Mouse (Mus musculus): Measurements from ENCODE around the gene Vasp. TPM values are rescaled to one million over a fixed set of nuclear protein-coding genes. Genes with fewer than 3 reads are reported as not detected.

Gene Vasp
- polyA plus RNA-seq, 1 experiment from 2014 or later, result 42.4 TPM

DNA sequence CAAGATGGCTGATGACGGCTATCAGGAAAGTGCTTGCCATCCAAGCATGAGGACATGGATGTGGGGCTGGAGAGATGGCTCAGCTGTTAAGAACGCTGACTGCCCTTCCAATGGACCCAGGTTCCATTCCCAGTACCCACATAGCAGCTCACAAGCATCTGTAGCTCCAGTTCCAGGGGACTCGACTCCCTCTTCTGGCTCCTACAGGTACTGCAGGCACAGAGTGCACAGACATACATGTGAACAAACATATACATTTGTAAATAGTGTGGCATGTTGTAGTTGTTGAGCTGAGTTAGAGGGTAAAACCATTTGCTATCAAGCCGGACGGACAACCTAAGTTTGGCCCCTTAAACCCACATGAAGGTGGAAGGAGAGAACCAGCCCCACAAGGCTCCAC is 61.6 kb downstream of the Vasp start:
- Histone ChIP-seq H3K4me1 (peaks cover 11% of the 10 kb centered on the region), H3K4me3 (replicated peaks) (no peak overlapping the region), H3K9me3 (peaks cover 4% of the 10 kb centered on the region; the same call in 1 of the 2 replicates), H3K27ac (no peak overlapping the region), H3K4me2 (no peak overlapping the region), H3K27me3 (peaks cover 24% of the 10 kb centered on the region), H3K9ac (no peak overlapping the region), H3K36me3 (replicated peaks) (peaks cover 11% of the 10 kb centered on the region)
- 91% methylated on average over 5 of the region's 5 CpGs for WGBS
- ATAC-seq (ENCODE audit: low FRiP score), result no peak

DNA sequence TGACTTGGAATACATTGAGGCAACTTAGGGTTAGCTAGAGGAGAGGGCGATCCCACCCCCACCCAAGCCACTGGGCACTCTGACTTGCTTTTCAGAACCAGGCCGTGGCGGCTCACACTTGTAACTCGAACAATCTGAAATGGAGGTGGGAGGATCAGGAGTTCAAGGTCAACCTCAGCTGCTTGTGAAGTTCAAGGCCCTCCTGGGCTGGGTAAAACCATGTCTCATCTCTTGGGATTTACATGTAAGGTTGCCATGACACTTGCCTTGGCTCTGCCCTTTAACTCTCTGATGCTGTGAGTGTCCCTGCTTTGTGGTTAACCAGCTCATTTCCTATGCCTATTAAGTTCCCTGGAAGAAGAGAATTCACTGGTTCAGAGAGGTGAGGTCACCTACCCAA is 62.1 kb downstream of the Vasp start:
- 88% methylated on average over 4 of the region's 4 CpGs for WGBS
- no peak overlapping the region for H3K9ac ChIP-seq
- H3K27ac ChIP-seq, result no peak overlapping the region
- peaks cover 16% of the 10 kb centered on the region for H3K36me3 ChIP-seq (replicated peaks)
- H3K4me2 ChIP-seq, result no peak overlapping the region
- no peak for ATAC-seq (ENCODE audit: low FRiP score)
- peaks cover 24% of the 10 kb centered on the region for H3K27me3 ChIP-seq
- peaks cover 4% of the 10 kb centered on the region; the same call in 1 of the 2 replicates for H3K9me3 ChIP-seq
- H3K4me1 ChIP-seq, result peaks cover 11% of the 10 kb centered on the region
- no peak overlapping the region for H3K4me3 ChIP-seq (replicated peaks)

DNA sequence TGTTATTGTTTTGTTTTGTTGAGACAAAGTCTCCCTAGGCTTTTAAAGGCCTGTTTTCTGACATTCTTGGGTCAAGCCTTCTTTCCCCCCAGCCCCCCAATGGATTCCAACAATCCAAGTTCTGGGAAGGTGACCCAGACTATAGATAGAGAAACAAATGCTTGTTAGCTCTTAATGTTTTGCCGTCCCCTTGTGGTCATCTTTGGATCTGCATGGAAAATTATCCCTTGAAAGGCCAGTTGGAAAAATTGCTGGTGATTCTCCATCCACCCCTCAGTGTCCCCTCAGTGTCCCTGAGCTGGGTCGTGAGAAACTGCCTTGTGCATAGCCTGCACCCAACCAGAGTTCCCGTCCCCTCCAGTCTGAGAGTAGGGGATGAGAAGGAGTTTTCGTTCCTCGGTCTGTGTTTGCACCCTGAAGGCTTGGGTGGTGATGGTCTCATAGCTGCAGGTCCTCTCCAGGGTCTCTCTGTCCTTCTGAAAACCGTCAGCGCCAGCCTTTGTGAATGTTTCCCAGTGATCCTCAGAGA is 62.6 kb downstream of the Vasp start:
- H3K27me3 ChIP-seq, result peaks cover 24% of the 10 kb centered on the region
- H3K9ac ChIP-seq, result no peak overlapping the region
- H3K4me1 ChIP-seq, result peaks cover 11% of the 10 kb centered on the region
- no peak for ATAC-seq (ENCODE audit: low FRiP score)
- 53% methylated on average over 7 of the region's 7 CpGs for WGBS
- peaks cover 21% of the 10 kb centered on the region for H3K36me3 ChIP-seq (replicated peaks)
- H3K4me3 ChIP-seq (replicated peaks), result no peak overlapping the region
- H3K4me2 ChIP-seq, result no peak overlapping the region
- peaks cover 4% of the 10 kb centered on the region; the same call in 1 of the 2 replicates for H3K9me3 ChIP-seq
- no peak overlapping the region for H3K27ac ChIP-seq

DNA sequence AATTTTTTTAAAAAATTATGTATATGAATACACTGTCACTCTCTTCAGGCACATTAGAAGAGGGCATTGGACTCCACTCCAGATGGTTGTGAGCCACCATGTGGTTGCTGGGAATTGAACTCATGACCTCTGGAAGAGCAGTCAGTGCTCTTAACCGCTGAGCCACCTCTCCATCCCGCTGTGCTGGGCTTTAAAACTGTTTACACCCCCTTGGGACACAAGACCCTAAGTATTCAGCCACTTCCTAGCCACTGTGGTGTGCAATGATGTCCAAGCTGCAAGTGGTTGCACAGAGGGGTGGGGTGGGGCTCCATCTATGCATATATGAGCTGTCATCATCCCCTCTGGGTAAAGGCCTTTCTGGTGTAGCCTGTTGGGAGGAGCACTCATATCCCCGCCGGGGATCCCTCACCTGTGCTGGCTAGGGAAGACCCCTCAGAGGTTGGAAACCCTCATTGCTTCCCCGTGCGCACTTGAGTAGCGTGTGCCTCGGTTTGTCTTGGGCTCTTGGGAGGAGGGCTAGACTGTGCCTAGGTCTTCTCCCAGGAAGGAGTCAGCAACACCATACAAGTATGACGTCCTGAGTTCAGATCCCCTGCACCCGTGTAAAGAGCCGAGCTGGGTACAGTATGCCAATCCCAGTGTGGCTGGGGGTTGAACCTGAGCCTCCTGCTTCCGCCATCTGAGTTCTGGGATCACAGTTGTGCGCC is 63.3 kb downstream of the Vasp start:
- ATAC-seq (ENCODE audit: low FRiP score), result no peak
- Histone ChIP-seq H3K9ac (no peak overlapping the region), H3K36me3 (replicated peaks) (peaks cover 25% of the 10 kb centered on the region), H3K4me3 (replicated peaks) (no peak overlapping the region), H3K4me1 (peaks cover 11% of the 10 kb centered on the region), H3K9me3 (peaks cover 4% of the 10 kb centered on the region; the same call in 1 of the 2 replicates), H3K27ac (no peak overlapping the region), H3K4me2 (no peak overlapping the region), H3K27me3 (peaks cover 19% of the 10 kb centered on the region)
- WGBS, result 81% methylated on average over 13 of the region's 13 CpGs

Other genes with a start within 250 kb of the Vasp start
- gene Foxa3, start 248.3 kb downstream of the Vasp start, polyA plus RNA-seq (2016; fragmentation: Nextera tagmentation; extraction: Ambion mirVana), result 0.09 TPM in 1 of 2 replicates, not detected in the other
- gene Sympk, start 247.4 kb downstream of the Vasp start, polyA plus RNA-seq (2016; fragmentation: Nextera tagmentation; extraction: Ambion mirVana), result 50.6 and 53.2 TPM in 2 replicates
- not detected in 2 replicates for gene Rsph6a, start 217.1 kb downstream of the Vasp start, polyA plus RNA-seq (2016; fragmentation: Nextera tagmentation; extraction: Ambion mirVana)
- gene Dmwd, start 195.6 kb downstream of the Vasp start, polyA plus RNA-seq (2016; fragmentation: Nextera tagmentation; extraction: Ambion mirVana), result 18.2 and 19.0 TPM in 2 replicates
- 10.6 and 12.3 TPM in 2 replicates for gene Dmpk, start 188.0 kb downstream of the Vasp start, polyA plus RNA-seq (2016; fragmentation: Nextera tagmentation; extraction: Ambion mirVana)
- gene Six5, start 177.2 kb downstream of the Vasp start, polyA plus RNA-seq (2016; fragmentation: Nextera tagmentation; extraction: Ambion mirVana), result 5.8 and 7.3 TPM in 2 replicates
- gene Gm4969, start 153.4 kb downstream of the Vasp start, polyA plus RNA-seq (2016; fragmentation: Nextera tagmentation; extraction: Ambion mirVana), result 1.1 and 1.8 TPM in 2 replicates
- gene Fbxo46, start 152.0 kb downstream of the Vasp start, polyA plus RNA-seq (2016; fragmentation: Nextera tagmentation; extraction: Ambion mirVana), result 18.4 and 23.1 TPM in 2 replicates
- 14.4 and 14.7 TPM in 2 replicates for gene Qpctl, start 122.5 kb downstream of the Vasp start, polyA plus RNA-seq (2016; fragmentation: Nextera tagmentation; extraction: Ambion mirVana)
- 148 and 153 TPM in 2 replicates for gene Snrpd2, start 122.1 kb downstream of the Vasp start, polyA plus RNA-seq (2016; fragmentation: Nextera tagmentation; extraction: Ambion mirVana)
- 1.1 and 1.3 TPM in 2 replicates for gene Gipr, start 105.7 kb downstream of the Vasp start, polyA plus RNA-seq (2016; fragmentation: Nextera tagmentation; extraction: Ambion mirVana)
- 5.8 and 6.5 TPM in 2 replicates for gene Eml2, start 95.4 kb downstream of the Vasp start, polyA plus RNA-seq (2016; fragmentation: Nextera tagmentation; extraction: Ambion mirVana)
- 1.6 and 1.7 TPM in 2 replicates for gene Gpr4, start 59.3 kb downstream of the Vasp start, polyA plus RNA-seq (2016; fragmentation: Nextera tagmentation; extraction: Ambion mirVana)
- 45.5 and 48.3 TPM in 2 replicates for gene Opa3, start 43.5 kb downstream of the Vasp start, polyA plus RNA-seq (2016; fragmentation: Nextera tagmentation; extraction: Ambion mirVana)
- 0.19 TPM in 1 of 2 replicates, not detected in the other for gene Ppm1n, start 8.2 kb upstream of the Vasp start, polyA plus RNA-seq (2016; fragmentation: Nextera tagmentation; extraction: Ambion mirVana)
- 70.3 and 74.1 TPM in 2 replicates for gene Rtn2, start 10.8 kb upstream of the Vasp start, polyA plus RNA-seq (2016; fragmentation: Nextera tagmentation; extraction: Ambion mirVana)
- gene Fosb, start 38.2 kb upstream of the Vasp start, polyA plus RNA-seq (2016; fragmentation: Nextera tagmentation; extraction: Ambion mirVana), result 0.24 TPM in 1 of 2 replicates, not detected in the other
- 89.7 and 100 TPM in 2 replicates for gene Ercc1, start 73.0 kb upstream of the Vasp start, polyA plus RNA-seq (2016; fragmentation: Nextera tagmentation; extraction: Ambion mirVana)
- gene Cd3eap, start 87.7 kb upstream of the Vasp start, polyA plus RNA-seq (2016; fragmentation: Nextera tagmentation; extraction: Ambion mirVana), result 24.7 and 24.8 TPM in 2 replicates
- gene Ppp1r13l, start 87.9 kb upstream of the Vasp start, polyA plus RNA-seq (2016; fragmentation: Nextera tagmentation; extraction: Ambion mirVana), result 4.8 and 5.3 TPM in 2 replicates
- gene Ercc2, start 110.2 kb upstream of the Vasp start, polyA plus RNA-seq (2016; fragmentation: Nextera tagmentation; extraction: Ambion mirVana), result 23.3 and 23.7 TPM in 2 replicates
- gene Klc3, start 132.3 kb upstream of the Vasp start, polyA plus RNA-seq (2016; fragmentation: Nextera tagmentation; extraction: Ambion mirVana), result 2.8 and 5.4 TPM in 2 replicates
- gene Ckm, start 133.0 kb upstream of the Vasp start, polyA plus RNA-seq (2016; fragmentation: Nextera tagmentation; extraction: Ambion mirVana), result not detected in 2 replicates
- 14.0 and 14.3 TPM in 2 replicates for gene Mark4, start 187.0 kb upstream of the Vasp start, polyA plus RNA-seq (2016; fragmentation: Nextera tagmentation; extraction: Ambion mirVana)
- gene Exoc3l2, start 191.5 kb upstream of the Vasp start, polyA plus RNA-seq (2016; fragmentation: Nextera tagmentation; extraction: Ambion mirVana), result 0.51 and 0.69 TPM in 2 replicates
- gene Bloc1s3, start 236.6 kb upstream of the Vasp start, polyA plus RNA-seq (2016; fragmentation: Nextera tagmentation; extraction: Ambion mirVana), result 3.5 and 3.9 TPM in 2 replicates
- 43.6 and 47.5 TPM in 2 replicates for gene Trappc6a, start 236.6 kb upstream of the Vasp start, polyA plus RNA-seq (2016; fragmentation: Nextera tagmentation; extraction: Ambion mirVana)
- 0.17 TPM in 1 of 2 replicates, not detected in the other for gene Nkpd1, start 246.0 kb upstream of the Vasp start, polyA plus RNA-seq (2016; fragmentation: Nextera tagmentation; extraction: Ambion mirVana)